Mouse (Mus musculus) brain, embryonic 14.5 days (tissue): ENCODE results near the gene Ccdc36.

Experiments
- CTCF ChIP-seq: fragments of 200-500 bp; IDR thresholded peaks from 2 replicates; pipeline ENCODE4 v1.5.1; 2012; ENCODE audit warnings: inconsistent platforms, mild to moderate bottlenecking, moderate library complexity, borderline replicate concordance; ENCODE audit not compliant: insufficient read depth, insufficient read length; ENCODE audit errors: extremely low read depth
- POLR2A ChIP-seq: fragments of 200-500 bp; IDR thresholded peaks from 2 replicates; pipeline ENCODE4 v1.6.1; 2012; ENCODE audit warnings: mild to moderate bottlenecking, inconsistent platforms, borderline replicate concordance; ENCODE audit not compliant: poor library complexity, insufficient read depth, insufficient read length, severe bottlenecking; ENCODE audit errors: extremely low read depth

- TF ChIP-seq CTCF, result no peak
- no peak for TF ChIP-seq POLR2A
Observed at GRCm38 (mm10) chr9:108456953-108457352, 28.7 kb upstream of the Ccdc36 start.
